Mouse (Mus musculus) hindbrain, embryonic 16.5 days (tissue): Measurements from ENCODE around the gene Gm16429. TPM values are rescaled to one million over a fixed set of nuclear protein-coding genes. Genes with fewer than 3 reads are reported as not detected.
"Not testable (repeated sequence)": the region's sequence is repeated elsewhere in the genome, so short reads cannot be mapped to it uniquely, and the experiment has no call there.

ENCODE experiments used
- ATAC-seq: fragments of 200-750 bp; cut with Nextera tagmentation; 2 replicates; pipeline ENCODE4 v1.8.0; 2017; ENCODE audit warnings: moderate TSS enrichment, moderate library complexity
- H3K27ac ChIP-seq: fragments of 300-500 bp; sonication (generic); 2 replicates; pipeline ENCODE4 v1.5.1; 2014; ENCODE audit warnings: low read depth, mild to moderate bottlenecking, control low read depth, low read length, moderate library complexity
- H3K27me3 ChIP-seq: fragments of 300-500 bp; sonication (generic); replicated peaks from 2 replicates; pipeline ENCODE4 v1.6.1; 2014; ENCODE audit warnings: low read length; ENCODE audit not compliant: control insufficient read depth, insufficient read depth
- H3K36me3 ChIP-seq: fragments of 300-500 bp; sonication (generic); 2 replicates; pipeline ENCODE4 v1.6.1; 2014; ENCODE audit warnings: mild to moderate bottlenecking, low read length, moderate library complexity, mixed read lengths; ENCODE audit not compliant: control insufficient read depth, insufficient read depth
- H3K4me1 ChIP-seq: fragments of 300-500 bp; sonication (generic); 2 replicates; pipeline ENCODE4 v1.6.1; 2014; ENCODE audit warnings: low read depth, low read length; ENCODE audit not compliant: control insufficient read depth, insufficient read depth
- H3K4me2 ChIP-seq: fragments of 300-500 bp; sonication (generic); 2 replicates; pipeline ENCODE4 v1.6.1; 2014; ENCODE audit warnings: mild to moderate bottlenecking, low read length, control low read depth, moderate library complexity
- H3K4me3 ChIP-seq: fragments of 300-500 bp; sonication (generic); 2 replicates; pipeline ENCODE4 v1.5.1; 2014; ENCODE audit warnings: mild to moderate bottlenecking, low read length, control low read depth, moderate library complexity
- H3K9ac ChIP-seq: fragments of 300-500 bp; sonication (generic); 2 replicates; pipeline ENCODE4 v1.6.1; 2014; ENCODE audit warnings: low read depth, mild to moderate bottlenecking, control low read depth, low read length, moderate library complexity
- H3K9me3 ChIP-seq: fragments of 300-500 bp; sonication (generic); 2 replicates; pipeline ENCODE4 v1.6.1; 2014; ENCODE audit warnings: mild to moderate bottlenecking, low read length, moderate library complexity; ENCODE audit not compliant: control insufficient read depth
- WGBS: fragments of 180-500 bp; shearing (Covaris S2); extraction: QIAGEN DNeasy Blood & Tissue Kit; methylation state at CpG from one replicate; pipeline ENCODE4 v1.1.7; 2014; 5-methylcytosine and 5-hydroxymethylcytosine counted together
- polyA plus RNA-seq: library from polyadenylated mRNA; unstranded; fragments of >200 nt; fragmentation: Nextera tagmentation; extraction: Ambion mirVana; gene quantifications from 2 replicates; pipeline ENCODE4 v1.2.1, GENCODE M21; 2015

Gene Gm16429
- not detected in 2 replicates for polyA plus RNA-seq

DNA sequence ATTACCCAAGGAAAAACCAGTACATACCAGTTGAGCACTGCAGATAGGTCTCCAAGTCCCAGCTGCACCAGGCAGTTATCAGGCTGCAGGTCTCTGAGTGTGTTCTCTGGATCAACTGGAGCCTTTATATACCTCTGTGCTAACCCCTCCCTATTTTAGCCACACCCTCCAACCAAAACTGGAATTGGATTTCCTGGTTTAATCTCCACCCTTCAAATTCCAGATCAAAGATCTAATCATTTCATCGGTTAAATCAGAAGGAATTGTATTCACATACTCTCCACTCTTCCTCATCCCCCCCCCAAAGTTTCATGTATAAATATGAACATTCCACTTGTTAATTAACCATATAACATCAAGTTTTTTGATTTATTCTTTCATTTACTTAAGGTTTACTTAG, at the start of gene Gm16429:
Gene Gm16429 (minus strand): TSS at position 101 of the 400 bp plus-strand sequence.
- not testable (repeated sequence) for H3K4me2 ChIP-seq, H3K27me3 ChIP-seq, H3K4me3 ChIP-seq, ATAC-seq, H3K36me3 ChIP-seq, H3K9me3 ChIP-seq, H3K9ac ChIP-seq, H3K4me1 ChIP-seq, H3K27ac ChIP-seq
- no CpG with 5 or more reads among the region's 1 CpGs for WGBS

Other genes starting within 250 kb of the Gm16429 start
- not detected in 2 replicates for gene Gm7792, start 85.3 kb downstream of the Gm16429 start, polyA plus RNA-seq
- gene BC061212, start 141.5 kb upstream of the Gm16429 start, polyA plus RNA-seq, result not detected in 2 replicates
- gene Gm6351, start 147.3 kb upstream of the Gm16429 start, polyA plus RNA-seq, result not detected in 2 replicates